Mouse (Mus musculus) right cerebral cortex, postnatal 14 days (tissue): ENCODE measurements around the gene Kcnh3.
"Not testable (repeated sequence)": the region's sequence is repeated elsewhere in the genome, so short reads cannot be mapped to it uniquely, and the experiment has no call there.

Experiments used
- DNase-seq: peaks from one replicate; pipeline ENCODE4 v3.0.0; 2022

Gene Kcnh3

GRCm38 (mm10) chr15:99241249-99241648 is 16.6 kb downstream of the Kcnh3 start:
- no peak for DNase-seq

GRCm38 (mm10) chr15:99242045-99242444 is 17.4 kb downstream of the Kcnh3 start:
- DNase-seq, result no peak

GRCm38 (mm10) chr15:99246736-99247135 is 22.1 kb downstream of the Kcnh3 start:
- not testable (repeated sequence) for DNase-seq

GRCm38 (mm10) chr15:99248972-99249371 is 24.3 kb downstream of the Kcnh3 start:
- peak; percentile 65 for DNase-seq

GRCm38 (mm10) chr15:99249938-99250337 is 25.3 kb downstream of the Kcnh3 start:
- DNase-seq, result no peak

GRCm38 (mm10) chr15:99251111-99251510 is 26.4 kb downstream of the Kcnh3 start:
- DNase-seq, result not testable (repeated sequence)

GRCm38 (mm10) chr15:99251626-99252380 is 27.1 kb downstream of the Kcnh3 start, which contains the start of gene Mcrs1:
Mcrs1 (minus strand) TSS chr15:99251961.
- DNase-seq, result peak; percentile 96

- DNase-seq, result peak; percentile 62
Observed at GRCm38 (mm10) chr15:99252381-99253174, 27.9 kb downstream of the Kcnh3 start.

- not testable (repeated sequence) for DNase-seq
Observed at GRCm38 (mm10) chr15:99253175-99253479, 28.5 kb downstream of the Kcnh3 start.

GRCm38 (mm10) chr15:99253772-99254171 is 29.1 kb downstream of the Kcnh3 start:
- no peak for DNase-seq

- no peak for DNase-seq
Observed at GRCm38 (mm10) chr15:99254477-99255005, 29.9 kb downstream of the Kcnh3 start.

GRCm38 (mm10) chr15:99255241-99255749 is 30.6 kb downstream of the Kcnh3 start:
- no peak for DNase-seq

- no peak for DNase-seq
Observed at GRCm38 (mm10) chr15:99259167-99259729, 34.6 kb downstream of the Kcnh3 start.

- DNase-seq, result peak; percentile 37
Observed at GRCm38 (mm10) chr15:99259730-99260252, 35.1 kb downstream of the Kcnh3 start.

- no peak for DNase-seq
Observed at GRCm38 (mm10) chr15:99262702-99263101, 38.0 kb downstream of the Kcnh3 start.

GRCm38 (mm10) chr15:99264363-99264762 is 39.7 kb downstream of the Kcnh3 start:
- DNase-seq, result no peak

- peak; percentile 72 for DNase-seq
Observed at GRCm38 (mm10) chr15:99265679-99266078, 41.0 kb downstream of the Kcnh3 start.

- no peak for DNase-seq
Observed at GRCm38 (mm10) chr15:99276095-99276494, 51.4 kb downstream of the Kcnh3 start.

- DNase-seq, result no peak
Observed at GRCm38 (mm10) chr15:99278271-99278670, 53.6 kb downstream of the Kcnh3 start.

- DNase-seq, result no peak
Observed at GRCm38 (mm10) chr15:99283456-99283855, 58.8 kb downstream of the Kcnh3 start.

- DNase-seq, result no peak
Observed at GRCm38 (mm10) chr15:99284527-99285188, 60.0 kb downstream of the Kcnh3 start.

GRCm38 (mm10) chr15:99285189-99285535 is 60.5 kb downstream of the Kcnh3 start:
- DNase-seq, result no peak

- no peak for DNase-seq
Observed at GRCm38 (mm10) chr15:99290586-99290985, 65.9 kb downstream of the Kcnh3 start.
